ENCODE assay signal across 18 mouse cellular contexts in genomic region chr2:103703336-103703735, GRCm38 (mm10). TPM values are rescaled to one million over a fixed set of nuclear protein-coding genes. Genes with fewer than 3 reads are reported as not detected.
DNase-seq lines count a peak whose midpoint lies in the region; ATAC-seq lines count a peak whose summit lies in the region.
"Had no signal": no experiment of that assay in that cellular context is flagged by ENCODE, and none has a peak within 500 bp of the region (broad histone marks: within the 10 kb centered on the region; RNA-seq: fewer than 3 reads in every experiment).

No protein-coding gene starts in this region.

- no peak overlapping the region for H3K4me3 ChIP-seq in hindbrain, embryonic 15.5 days
- H3K4me3 ChIP-seq in hindbrain, embryonic 11.5 days (ENCODE audit: low read depth, low read length), result no peak overlapping the region
- no peak overlapping the region for H3K4me3 ChIP-seq in embryonic facial prominence, embryonic 13.5 days
- no peak overlapping the region for H3K4me3 ChIP-seq in neural tube, embryonic 15.5 days (replicated peaks)
- H3K4me3 ChIP-seq: heart, embryonic 12.5 days; liver, embryonic 13.5 days; megakaryocyte, embryonic 14.5 days had no signal

- H3K9ac ChIP-seq in hindbrain, embryonic 15.5 days, result no peak overlapping the region
- no peak overlapping the region for H3K9ac ChIP-seq in hindbrain, embryonic 11.5 days (ENCODE audit: low read depth, low read length)
- H3K9ac ChIP-seq in embryonic facial prominence, embryonic 13.5 days, result no peak overlapping the region
- no peak overlapping the region for H3K9ac ChIP-seq in neural tube, embryonic 15.5 days (replicated peaks)
- H3K9ac ChIP-seq: heart, embryonic 12.5 days; liver, embryonic 13.5 days had no signal

- H3K27ac ChIP-seq in hindbrain, embryonic 15.5 days (replicated peaks), result peak overlapping the region; percentile 32
- H3K27ac ChIP-seq in hindbrain, embryonic 11.5 days (ENCODE audit: low read depth, low read length), result no peak overlapping the region
- peak overlapping the region; percentile 57 for H3K27ac ChIP-seq in embryonic facial prominence, embryonic 13.5 days
- peak overlapping the region; percentile 14; the same call in 1 of the 2 replicates for H3K27ac ChIP-seq in neural tube, embryonic 15.5 days (replicated peaks)
- H3K27ac ChIP-seq: liver, embryonic 13.5 days had no signal

- no peak overlapping the region for H3K4me2 ChIP-seq in hindbrain, embryonic 15.5 days
- no peak overlapping the region for H3K4me2 ChIP-seq in hindbrain, embryonic 11.5 days (replicated peaks; ENCODE audit: low read depth, low read length)
- no peak overlapping the region for H3K4me2 ChIP-seq in embryonic facial prominence, embryonic 13.5 days
- H3K4me2 ChIP-seq in neural tube, embryonic 15.5 days, result no peak overlapping the region
- H3K4me2 ChIP-seq: heart, embryonic 12.5 days; liver, embryonic 13.5 days had no signal

- DNase-seq in hindbrain, embryonic 11.5 days (ENCODE audit: low spot score), result no peak
- DNase-seq in thymus, postnatal 4 days, result peak; percentile 53
- no peak for DNase-seq in right cerebral cortex, postnatal 36 days (ENCODE audit: low spot score in 2 of 2)
- DNase-seq: adrenal gland, adult 8-10 months; B cell, adult 2 months; cerebellum, adult 9-10 months; gastrocnemius, postnatal 25 days; heart, postnatal 36 days; kidney, postnatal 25 days; liver, embryonic 13.5 days had no signal

- ATAC-seq in hindbrain, embryonic 15.5 days (ENCODE audit: low FRiP score, low read depth), result no peak
- ATAC-seq in hindbrain, embryonic 11.5 days (ENCODE audit: low FRiP score), result no peak
- ATAC-seq in embryonic facial prominence, embryonic 13.5 days (ENCODE audit: insufficient number of reproducible peaks, insufficient read depth, low FRiP score, low TSS enrichment, low read depth), result no peak
- no peak for ATAC-seq in neural tube, embryonic 15.5 days (ENCODE audit: low FRiP score)
- ATAC-seq in megakaryocyte-erythroid progenitor cell, adult 5-6 weeks (replicated peaks; ENCODE audit: low FRiP score, low TSS enrichment, poor library complexity, severe bottlenecking), result no peak
- ATAC-seq: intestine, postnatal 0 days had no signal

- H3K9me3 ChIP-seq in hindbrain, embryonic 15.5 days, result no peaks in the 10 kb centered on the region
- H3K9me3 ChIP-seq in hindbrain, embryonic 11.5 days (ENCODE audit: control insufficient read depth, low read length), result no peaks in the 10 kb centered on the region
- H3K9me3 ChIP-seq in embryonic facial prominence, embryonic 13.5 days, result no peaks in the 10 kb centered on the region
- no peaks in the 10 kb centered on the region for H3K9me3 ChIP-seq in neural tube, embryonic 15.5 days (replicated peaks)
- H3K9me3 ChIP-seq: G1E; heart, embryonic 12.5 days; liver, embryonic 13.5 days; megakaryocyte, embryonic 14.5 days had no signal

- WGBS in hindbrain, embryonic 15.5 days, result 82% methylated on average over 10 of the region's 10 CpGs
- WGBS in hindbrain, embryonic 11.5 days, result 68% methylated on average over 10 of the region's 10 CpGs
- 71% methylated on average over 10 of the region's 10 CpGs for WGBS in embryonic facial prominence, embryonic 13.5 days
- WGBS in neural tube, embryonic 15.5 days, result 76% methylated on average over 10 of the region's 10 CpGs

- H3K27me3 ChIP-seq in hindbrain, embryonic 15.5 days, result no peaks in the 10 kb centered on the region
- H3K27me3 ChIP-seq in hindbrain, embryonic 11.5 days (ENCODE audit: control insufficient read depth, insufficient read depth, low read length), result no peaks in the 10 kb centered on the region
- no peaks in the 10 kb centered on the region for H3K27me3 ChIP-seq in embryonic facial prominence, embryonic 13.5 days
- H3K27me3 ChIP-seq in neural tube, embryonic 15.5 days (replicated peaks), result no peaks in the 10 kb centered on the region
- H3K27me3 ChIP-seq: heart, embryonic 12.5 days; liver, embryonic 13.5 days had no signal

- peaks cover 26% of the 10 kb centered on the region for H3K4me1 ChIP-seq in hindbrain, embryonic 15.5 days (replicated peaks)
- no peaks in the 10 kb centered on the region for H3K4me1 ChIP-seq in hindbrain, embryonic 11.5 days (replicated peaks; ENCODE audit: control insufficient read depth, insufficient read depth, low read length)
- peaks cover 36% of the 10 kb centered on the region for H3K4me1 ChIP-seq in embryonic facial prominence, embryonic 13.5 days
- H3K4me1 ChIP-seq in neural tube, embryonic 15.5 days, result peaks cover 24% of the 10 kb centered on the region

- no peaks in the 10 kb centered on the region for H3K36me3 ChIP-seq in hindbrain, embryonic 15.5 days
- peaks cover 2% of the 10 kb centered on the region; the same call in 1 of the 2 replicates for H3K36me3 ChIP-seq in hindbrain, embryonic 11.5 days (ENCODE audit: control insufficient read depth, insufficient read depth, low read length)
- H3K36me3 ChIP-seq in embryonic facial prominence, embryonic 13.5 days, result peaks cover 63% of the 10 kb centered on the region
- no peaks in the 10 kb centered on the region for H3K36me3 ChIP-seq in neural tube, embryonic 15.5 days
- H3K36me3 ChIP-seq: G1E had no signal

RNA-seq across cellular contexts. Expression of gene Nat10, which starts 57.7 kb away (rescaled TPM):
- polyA plus RNA-seq in hindbrain, embryonic 15.5 days (2015; fragmentation: Nextera tagmentation; extraction: Ambion mirVana), result 17.8 and 20.1 TPM in 2 replicates
- 21.5 and 22.7 TPM in 2 replicates for polyA plus RNA-seq in hindbrain, embryonic 11.5 days (2014; fragmentation: Nextera tagmentation; extraction: Ambion mirVana)
- 28.8 and 29.9 TPM in 2 replicates for polyA plus RNA-seq in embryonic facial prominence, embryonic 13.5 days (2015; fragmentation: Nextera tagmentation; extraction: Ambion mirVana)
- 18.5 and 23.1 TPM in 2 replicates for polyA plus RNA-seq in neural tube, embryonic 15.5 days (2015; fragmentation: Nextera tagmentation; extraction: Ambion mirVana)
- 72.5 and 104 TPM in 2 replicates for total RNA-seq in megakaryocyte-erythroid progenitor cell, adult 5-6 weeks (2014; fragmentation: Nextera tagmentation)
- 75.1 and 125 TPM in 2 replicates for total RNA-seq in megakaryocyte-erythroid progenitor cell, adult 5-6 weeks (2017)
